Mouse (Mus musculus) E14TG2a.4 (cell line): ENCODE results near the gene Plin3.
"Not testable (repeated sequence)": the region's sequence is repeated elsewhere in the genome, so short reads cannot be mapped to it uniquely, and the experiment has no call there.

Source experiments
- H3K27me3 ChIP-seq: 2 replicates; pipeline ENCODE4 v1.6.1; 2014; ENCODE audit warnings: low read length, control low read depth; ENCODE audit not compliant: insufficient read depth
- H3K36me3 ChIP-seq: 2 replicates; pipeline ENCODE4 v1.6.1; 2014; ENCODE audit warnings: low read length, control low read depth; ENCODE audit not compliant: insufficient read depth
- H3K4me1 ChIP-seq: replicated peaks from 2 replicates; pipeline ENCODE4 v1.6.1; 2014; ENCODE audit warnings: low read depth, low read length, control low read depth
- H3K4me3 ChIP-seq: replicated peaks from 2 replicates; pipeline ENCODE4 v1.5.1; 2014; ENCODE audit warnings: mild to moderate bottlenecking, low read length
- H3K9me3 ChIP-seq: 2 replicates; pipeline ENCODE4 v1.6.1; 2014; ENCODE audit warnings: low read length, control low read depth
- CTCF ChIP-seq: conservative IDR thresholded peaks from 2 replicates; pipeline ENCODE4 v1.5.1; 2014; ENCODE audit warnings: low read length
- NANOG ChIP-seq: IDR thresholded peaks from 2 replicates; pipeline ENCODE4 v1.6.1; 2014; ENCODE audit warnings: borderline replicate concordance, low read length, mixed read lengths
- POU5F1 ChIP-seq: IDR thresholded peaks from 2 replicates; pipeline ENCODE4 v1.6.1; 2014; ENCODE audit warnings: low read length, borderline replicate concordance

The Plin3 gene

GRCm38 (mm10) chr17:56262645-56263094 is 30.0 kb downstream of the Plin3 start:
- Histone ChIP-seq H3K9me3 (no peaks in the 10 kb centered on the region), H3K27me3 (no peaks in the 10 kb centered on the region), H3K36me3 (peaks cover 65% of the 10 kb centered on the region), H3K4me1 (peaks cover 88% of the 10 kb centered on the region), H3K4me3 (no peak overlapping the region)
- TF ChIP-seq NANOG (no peak), POU5F1 (no peak), CTCF (no peak)

GRCm38 (mm10) chr17:56261166-56261565 is 31.5 kb downstream of the Plin3 start:
- Histone ChIP-seq H3K9me3 (no peaks in the 10 kb centered on the region), H3K4me3 (peak overlapping the region; percentile 29), H3K36me3 (peaks cover 67% of the 10 kb centered on the region), H3K4me1 (peaks cover 82% of the 10 kb centered on the region), H3K27me3 (no peaks in the 10 kb centered on the region)
- no peak for TF ChIP-seq CTCF
- TF ChIP-seq POU5F1 = no peak
- no peak for TF ChIP-seq NANOG

- TF ChIP-seq POU5F1 (no peak), NANOG (no peak), CTCF (no peak)
- no peaks in the 10 kb centered on the region for H3K27me3 ChIP-seq
- H3K9me3 ChIP-seq = no peaks in the 10 kb centered on the region
- peaks cover 60% of the 10 kb centered on the region for H3K36me3 ChIP-seq
- peak overlapping the region; percentile 92 for H3K4me3 ChIP-seq
- peaks cover 77% of the 10 kb centered on the region for H3K4me1 ChIP-seq
Measured at GRCm38 (mm10) chr17:56259301-56260037, 33.2 kb downstream of the Plin3 start.

GRCm38 (mm10) chr17:56258812-56259211 is 33.9 kb downstream of the Plin3 start:
- H3K9me3 ChIP-seq, H3K27me3 ChIP-seq: not testable (repeated sequence)
- Histone ChIP-seq H3K4me3 (peak overlapping the region; percentile 92), H3K4me1 (peaks cover 72% of the 10 kb centered on the region), H3K36me3 (peaks cover 60% of the 10 kb centered on the region)

- not testable (repeated sequence) for H3K9me3 ChIP-seq, H3K27me3 ChIP-seq
- H3K36me3 ChIP-seq = peaks cover 58% of the 10 kb centered on the region
- H3K4me3 ChIP-seq = peak overlapping the region; percentile 92
- H3K4me1 ChIP-seq = peaks cover 70% of the 10 kb centered on the region
Measured at GRCm38 (mm10) chr17:56258269-56258668, 34.4 kb downstream of the Plin3 start.

DNA sequence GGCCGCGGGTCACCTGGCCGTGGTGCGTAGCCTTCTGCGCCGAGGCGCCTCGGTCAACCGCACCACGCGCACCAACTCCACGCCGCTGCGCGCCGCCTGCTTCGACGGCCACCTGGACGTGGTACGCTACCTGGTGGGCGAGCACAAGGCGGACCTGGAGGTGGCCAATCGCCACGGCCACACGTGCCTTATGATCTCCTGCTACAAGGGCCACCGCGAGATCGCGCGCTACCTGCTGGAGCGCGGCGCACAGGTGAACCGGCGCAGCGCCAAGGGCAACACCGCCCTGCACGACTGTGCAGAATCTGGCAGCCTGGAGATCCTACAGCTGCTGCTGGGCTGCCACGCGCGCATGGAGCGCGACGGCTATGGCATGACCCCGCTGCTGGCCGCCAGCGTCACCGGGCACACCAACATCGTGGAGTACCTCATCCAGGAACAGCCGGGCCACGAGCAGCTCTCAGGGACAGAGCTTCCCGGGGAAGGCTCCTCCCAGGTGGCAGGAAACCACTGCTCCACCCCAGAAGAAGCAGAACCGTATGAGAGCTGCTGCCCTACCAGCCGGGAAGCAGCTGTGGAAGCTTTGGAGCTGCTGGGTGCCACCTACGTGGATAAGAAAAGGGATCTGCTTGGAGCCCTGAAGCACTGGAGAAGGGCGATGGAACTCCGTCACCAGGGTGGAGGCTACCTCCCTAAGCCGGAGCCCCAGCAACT is 35.3 kb downstream of the Plin3 start:
- H3K4me3 ChIP-seq = peak overlapping the region; percentile 92
- TF ChIP-seq POU5F1 (no peak), CTCF (no peak), NANOG (no peak)
- no peaks in the 10 kb centered on the region for H3K27me3 ChIP-seq
- peaks cover 49% of the 10 kb centered on the region for H3K36me3 ChIP-seq
- peaks cover 61% of the 10 kb centered on the region for H3K4me1 ChIP-seq
- no peaks in the 10 kb centered on the region for H3K9me3 ChIP-seq

DNA sequence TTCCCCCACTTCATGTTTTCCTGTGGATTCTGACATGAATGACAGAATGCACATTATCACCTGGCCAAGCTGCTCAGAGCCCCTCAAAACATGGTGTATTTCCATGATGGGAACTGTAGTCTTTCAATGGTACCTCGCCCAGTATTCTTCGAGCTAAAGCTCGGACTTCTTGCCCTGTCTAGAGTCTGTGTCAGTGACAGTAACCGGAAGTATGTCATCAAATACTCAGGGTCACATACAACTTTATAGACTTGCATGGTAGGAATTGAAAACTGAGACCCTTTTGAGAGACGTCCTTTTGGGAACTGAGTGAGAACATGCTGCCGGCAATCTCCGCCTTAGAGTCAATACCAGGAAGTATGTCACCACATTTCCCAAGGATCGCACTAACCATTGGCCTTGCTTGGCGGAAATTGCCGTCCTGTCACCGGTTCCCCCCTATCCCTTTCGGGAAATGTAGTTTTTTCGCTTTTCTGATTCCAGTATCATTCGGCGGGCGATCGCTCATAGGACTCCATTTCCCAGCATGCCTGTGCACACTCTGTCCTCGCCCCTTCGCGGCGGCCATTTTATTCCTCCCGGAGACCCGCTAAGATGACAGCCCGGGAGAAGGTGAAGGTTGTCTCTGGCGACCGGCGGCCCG is 36.3 kb downstream of the Plin3 start, which contains the start of gene Fem1a:
Gene Fem1a (plus strand): TSS at position 572 of the 643 bp plus-strand sequence.
- H3K4me3 ChIP-seq = peak within 1 kb of the TSS; percentile 92
- H3K27me3 ChIP-seq = no peaks in the 10 kb centered on the region
- peaks cover 39% of the 10 kb centered on the region for H3K36me3 ChIP-seq
- peaks cover 54% of the 10 kb centered on the region for H3K4me1 ChIP-seq
- no peaks in the 10 kb centered on the region for H3K9me3 ChIP-seq
- TF ChIP-seq CTCF (no peak), NANOG (no peak), POU5F1 (no peak)

DNA sequence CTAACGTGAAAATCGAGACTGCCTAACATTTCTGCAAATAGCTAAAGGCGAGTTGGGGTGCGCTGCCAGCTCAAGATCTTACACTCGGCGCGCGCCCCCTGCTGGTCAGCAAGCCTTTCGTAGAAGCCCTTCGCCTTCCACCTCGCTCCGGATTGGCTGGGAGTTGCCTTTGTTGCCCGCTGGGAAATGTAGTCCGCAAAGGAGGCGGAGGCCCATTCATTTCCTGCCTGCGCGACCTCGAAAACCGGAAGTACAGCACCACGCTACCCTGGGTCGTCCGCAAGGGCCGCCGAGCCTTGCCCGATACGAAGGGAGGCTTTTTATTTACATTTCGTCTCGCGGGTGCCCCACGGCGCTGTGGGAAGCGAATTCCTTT is 36.8 kb downstream of the Plin3 start:
- peaks cover 53% of the 10 kb centered on the region for H3K4me1 ChIP-seq
- H3K9me3 ChIP-seq = no peaks in the 10 kb centered on the region
- no peak for TF ChIP-seq POU5F1
- no peak for TF ChIP-seq NANOG
- peak; percentile 76 for TF ChIP-seq CTCF

GRCm38 (mm10) chr17:56255429-56255828 is 37.2 kb downstream of the Plin3 start:
- H3K4me1 ChIP-seq = peaks cover 53% of the 10 kb centered on the region
- H3K36me3 ChIP-seq = peaks cover 30% of the 10 kb centered on the region
- TF ChIP-seq CTCF (no peak), NANOG (no peak), POU5F1 (no peak)
- no peaks in the 10 kb centered on the region for H3K27me3 ChIP-seq
- peak overlapping the region; percentile 92 for H3K4me3 ChIP-seq
- H3K9me3 ChIP-seq = no peaks in the 10 kb centered on the region

More for the DNA sequence above, 36.8 kb downstream of the Plin3 start:
- no peaks in the 10 kb centered on the region for H3K27me3 ChIP-seq
- peak overlapping the region; percentile 92 for H3K4me3 ChIP-seq
- H3K36me3 ChIP-seq = peaks cover 34% of the 10 kb centered on the region
